Mouse (Mus musculus): ENCODE measurements around the gene Il20rb. TPM values are rescaled to one million over a fixed set of nuclear protein-coding genes. Genes with fewer than 3 reads are reported as not detected.

Il20rb gene
- polyA plus RNA-seq, 1 experiment from 2014 or later, result 1.1 TPM

DNA sequence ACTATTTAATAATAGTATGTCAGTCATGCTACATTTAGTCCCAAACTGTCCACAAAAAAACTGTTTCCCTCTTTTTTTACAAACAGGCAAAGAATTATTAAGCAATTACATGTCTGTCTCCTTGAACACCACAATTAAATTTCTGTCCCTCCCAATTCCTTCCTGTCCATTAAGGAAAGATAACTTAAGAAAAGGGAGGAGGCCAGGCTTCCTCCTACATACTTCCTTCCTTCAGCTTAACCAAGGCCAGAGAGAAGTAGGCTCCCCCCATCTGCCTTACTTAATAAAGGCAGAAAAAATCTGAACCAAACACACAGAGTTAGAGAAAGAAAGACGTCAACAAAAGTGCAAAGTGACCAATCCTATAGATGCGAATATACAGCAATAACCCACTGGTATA lies 21.0 kb upstream of the Il20rb start:
- no peak overlapping the region for H3K27ac ChIP-seq (ENCODE audit: low read length)

DNA sequence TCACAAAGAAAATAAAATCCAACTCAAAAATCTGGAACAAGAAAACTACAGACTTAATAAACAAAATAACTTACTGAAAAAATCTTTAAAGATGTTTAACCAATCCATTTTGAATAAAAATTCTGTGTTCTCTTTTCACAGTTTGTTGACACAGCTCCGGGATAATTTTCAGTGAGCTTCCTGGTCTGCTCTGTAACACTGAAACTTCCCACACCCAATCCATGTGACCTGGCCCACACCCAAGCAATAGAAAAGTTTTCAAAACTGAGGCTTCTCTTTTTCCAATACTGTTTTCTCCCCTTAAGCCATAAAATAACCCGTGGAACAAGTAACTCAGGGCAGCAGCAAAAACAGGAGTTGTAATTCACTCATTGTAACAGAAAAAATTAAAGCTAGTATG lies 20.1 kb upstream of the Il20rb start:
- Histone ChIP-seq H3K36me3 (ENCODE audit: control insufficient read depth, insufficient read depth, low read length) (no peaks in the 10 kb centered on the region), H3K27me3 (replicated peaks; ENCODE audit: control insufficient read depth, insufficient read depth, low read length) (no peaks in the 10 kb centered on the region), H3K9me3 (ENCODE audit: control insufficient read depth, low read length) (no peaks in the 10 kb centered on the region), H3K4me3 (ENCODE audit: low read length) (no peak overlapping the region), H3K4me1 (ENCODE audit: control insufficient read depth, insufficient read depth, low read length) (no peaks in the 10 kb centered on the region), H3K27ac (ENCODE audit: low read length) (no peak overlapping the region), H3K9ac (ENCODE audit: low read depth, low read length) (no peak overlapping the region), H3K4me2 (ENCODE audit: low read depth, low read length) (no peak overlapping the region)
- ATAC-seq, result peak; percentile 90
- 29% methylated on average over 2 of the region's 2 CpGs for WGBS

More for the DNA sequence above, 21.0 kb upstream of the Il20rb start:
- no peak for ATAC-seq
- Histone ChIP-seq H3K4me2 (ENCODE audit: low read depth, low read length) (no peak overlapping the region), H3K9me3 (ENCODE audit: control insufficient read depth, low read length) (no peaks in the 10 kb centered on the region), H3K4me1 (ENCODE audit: control insufficient read depth, insufficient read depth, low read length) (no peaks in the 10 kb centered on the region), H3K9ac (ENCODE audit: low read depth, low read length) (no peak overlapping the region), H3K36me3 (ENCODE audit: control insufficient read depth, insufficient read depth, low read length) (no peaks in the 10 kb centered on the region), H3K4me3 (ENCODE audit: low read length) (no peak overlapping the region), H3K27me3 (replicated peaks; ENCODE audit: control insufficient read depth, insufficient read depth, low read length) (no peaks in the 10 kb centered on the region)
- 90% methylated on average over 2 of the region's 2 CpGs for WGBS

DNA sequence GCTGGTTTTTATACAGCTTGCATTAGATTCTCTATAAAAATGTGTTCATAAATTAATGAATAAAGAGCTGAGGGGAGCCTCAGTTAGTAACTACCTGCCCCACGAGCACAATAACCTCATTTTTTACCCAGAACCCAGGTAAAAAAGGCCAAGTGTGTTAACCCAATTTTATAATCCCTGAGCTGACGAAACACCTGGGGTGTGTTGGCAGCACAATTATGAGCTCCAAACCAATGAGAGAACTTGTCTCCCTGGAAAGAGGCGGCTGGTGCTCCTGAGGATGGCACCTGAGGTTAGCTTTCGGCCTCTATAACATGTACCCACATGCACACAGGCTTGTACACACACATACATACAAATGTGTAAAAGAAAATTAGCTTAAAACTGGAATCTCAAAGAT lies 18.9 kb upstream of the Il20rb start:
- Histone ChIP-seq H3K4me2 (ENCODE audit: low read depth, low read length) (peak overlapping the region; percentile 37), H3K9ac (ENCODE audit: low read depth, low read length) (no peak overlapping the region), H3K27ac (ENCODE audit: low read length) (no peak overlapping the region), H3K27me3 (replicated peaks; ENCODE audit: control insufficient read depth, insufficient read depth, low read length) (no peaks in the 10 kb centered on the region), H3K4me1 (ENCODE audit: control insufficient read depth, insufficient read depth, low read length) (no peaks in the 10 kb centered on the region), H3K4me3 (ENCODE audit: low read length) (peak overlapping the region; percentile 28), H3K9me3 (ENCODE audit: control insufficient read depth, low read length) (no peaks in the 10 kb centered on the region), H3K36me3 (ENCODE audit: control insufficient read depth, insufficient read depth, low read length) (no peaks in the 10 kb centered on the region)
- ATAC-seq, result no peak
- 87% methylated on average over 4 of the region's 4 CpGs for WGBS

DNA sequence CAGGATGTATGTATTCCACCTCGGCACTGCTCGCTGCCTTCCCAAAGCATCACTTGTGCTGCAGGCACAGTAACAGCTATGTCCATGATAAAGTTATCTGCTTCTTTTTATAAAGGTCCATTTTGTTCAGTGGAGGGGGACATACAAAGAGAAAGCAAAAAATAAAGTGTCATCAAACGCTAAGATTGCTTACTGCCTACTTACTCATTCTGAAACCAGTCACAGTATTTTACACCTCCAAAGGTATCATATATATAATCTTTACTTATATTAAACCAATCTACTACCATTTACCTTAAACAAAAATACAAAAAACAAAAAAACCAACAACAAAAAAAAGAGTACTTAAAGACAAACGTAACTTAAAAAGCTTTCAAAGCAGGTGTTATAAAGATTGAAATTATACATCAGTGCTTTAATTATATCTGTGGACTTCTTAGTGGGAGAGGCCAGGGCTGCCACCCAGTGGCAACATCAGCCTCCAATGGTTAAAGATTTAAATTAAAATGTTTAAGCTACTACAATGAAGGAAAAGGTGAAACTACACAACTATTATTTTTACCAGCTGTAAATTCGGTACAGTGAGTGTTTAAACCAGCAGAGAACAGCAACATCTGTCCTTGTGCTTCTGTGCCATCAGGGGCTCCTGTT lies 7.1 kb upstream of the Il20rb start:
- Histone ChIP-seq H3K4me1 (ENCODE audit: control insufficient read depth, insufficient read depth, low read length) (peaks cover 3% of the 10 kb centered on the region; the same call in 1 of the 2 replicates), H3K36me3 (ENCODE audit: control insufficient read depth, insufficient read depth, low read length) (no peaks in the 10 kb centered on the region; the same call in 1 of the 2 replicates), H3K9ac (ENCODE audit: low read depth, low read length) (no peak overlapping the region), H3K27me3 (replicated peaks; ENCODE audit: control insufficient read depth, insufficient read depth, low read length) (no peaks in the 10 kb centered on the region), H3K4me2 (ENCODE audit: low read depth, low read length) (no peak overlapping the region), H3K9me3 (ENCODE audit: control insufficient read depth, low read length) (no peaks in the 10 kb centered on the region), H3K4me3 (ENCODE audit: low read length) (no peak overlapping the region), H3K27ac (ENCODE audit: low read length) (no peak overlapping the region)
- ATAC-seq, result no peak
- WGBS, result 87% methylated on average over 5 of the region's 5 CpGs

DNA sequence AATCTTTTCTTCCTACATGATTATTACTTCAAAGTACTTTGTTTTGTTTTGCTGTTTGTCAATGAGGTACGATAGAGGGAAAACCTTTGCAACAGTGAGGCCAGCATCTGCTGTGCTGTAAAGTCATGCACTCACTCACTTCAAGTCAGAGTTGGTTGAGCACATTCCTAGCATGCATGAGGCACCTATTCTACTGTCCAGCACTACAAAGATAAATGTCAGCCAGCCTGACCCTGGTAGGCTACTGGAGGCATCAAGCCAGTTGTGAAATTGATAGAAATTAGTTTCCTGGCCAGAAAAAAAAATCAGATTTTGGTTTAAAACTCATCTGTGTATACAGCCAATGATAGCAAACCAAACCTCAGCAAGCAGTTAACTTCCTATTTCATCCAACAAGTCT lies 4.8 kb upstream of the Il20rb start:
- Histone ChIP-seq H3K36me3 (ENCODE audit: control insufficient read depth, insufficient read depth, low read length) (no peaks in the 10 kb centered on the region), H3K4me3 (ENCODE audit: low read length) (no peak overlapping the region), H3K4me2 (ENCODE audit: low read depth, low read length) (no peak overlapping the region), H3K4me1 (ENCODE audit: control insufficient read depth, insufficient read depth, low read length) (peaks cover 12% of the 10 kb centered on the region; the same call in 1 of the 2 replicates), H3K9me3 (ENCODE audit: control insufficient read depth, low read length) (no peaks in the 10 kb centered on the region), H3K9ac (ENCODE audit: low read depth, low read length) (no peak overlapping the region), H3K27ac (ENCODE audit: low read length) (no peak overlapping the region), H3K27me3 (replicated peaks; ENCODE audit: control insufficient read depth, insufficient read depth, low read length) (no peaks in the 10 kb centered on the region)
- WGBS, result 90% methylated on average over 1 of the region's 1 CpGs
- ATAC-seq, result no peak

DNA sequence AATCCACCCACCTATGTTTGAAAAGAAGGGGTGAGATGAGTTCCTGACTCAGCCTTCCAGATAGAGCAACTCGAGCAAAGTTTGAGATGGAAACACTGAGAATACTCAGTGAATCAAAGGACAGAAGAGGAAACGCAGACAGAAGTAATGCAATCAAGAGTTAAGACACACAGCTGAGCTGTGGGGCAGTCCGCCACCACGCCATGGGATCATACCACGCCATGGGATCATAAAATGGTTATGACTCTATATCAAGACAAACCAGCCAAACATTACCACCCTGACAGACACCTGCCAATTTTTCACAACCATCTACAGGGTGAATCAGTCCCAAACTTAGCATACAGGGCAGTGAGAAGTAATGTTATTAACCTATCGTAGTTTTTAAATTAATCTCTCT lies 2.4 kb upstream of the Il20rb start:
- Histone ChIP-seq H3K4me1 (ENCODE audit: control insufficient read depth, insufficient read depth, low read length) (peaks cover 12% of the 10 kb centered on the region; the same call in 1 of the 2 replicates), H3K9ac (ENCODE audit: low read depth, low read length) (no peak overlapping the region), H3K9me3 (ENCODE audit: control insufficient read depth, low read length) (no peaks in the 10 kb centered on the region), H3K27me3 (replicated peaks; ENCODE audit: control insufficient read depth, insufficient read depth, low read length) (no peaks in the 10 kb centered on the region), H3K4me2 (ENCODE audit: low read depth, low read length) (no peak overlapping the region), H3K36me3 (ENCODE audit: control insufficient read depth, insufficient read depth, low read length) (no peaks in the 10 kb centered on the region), H3K4me3 (ENCODE audit: low read length) (no peak overlapping the region), H3K27ac (ENCODE audit: low read length) (peak overlapping the region; percentile 29; the same call in 1 of the 2 replicates)
- ATAC-seq, result peak; percentile 56
- WGBS, result 71% methylated on average over 6 of the region's 6 CpGs

DNA sequence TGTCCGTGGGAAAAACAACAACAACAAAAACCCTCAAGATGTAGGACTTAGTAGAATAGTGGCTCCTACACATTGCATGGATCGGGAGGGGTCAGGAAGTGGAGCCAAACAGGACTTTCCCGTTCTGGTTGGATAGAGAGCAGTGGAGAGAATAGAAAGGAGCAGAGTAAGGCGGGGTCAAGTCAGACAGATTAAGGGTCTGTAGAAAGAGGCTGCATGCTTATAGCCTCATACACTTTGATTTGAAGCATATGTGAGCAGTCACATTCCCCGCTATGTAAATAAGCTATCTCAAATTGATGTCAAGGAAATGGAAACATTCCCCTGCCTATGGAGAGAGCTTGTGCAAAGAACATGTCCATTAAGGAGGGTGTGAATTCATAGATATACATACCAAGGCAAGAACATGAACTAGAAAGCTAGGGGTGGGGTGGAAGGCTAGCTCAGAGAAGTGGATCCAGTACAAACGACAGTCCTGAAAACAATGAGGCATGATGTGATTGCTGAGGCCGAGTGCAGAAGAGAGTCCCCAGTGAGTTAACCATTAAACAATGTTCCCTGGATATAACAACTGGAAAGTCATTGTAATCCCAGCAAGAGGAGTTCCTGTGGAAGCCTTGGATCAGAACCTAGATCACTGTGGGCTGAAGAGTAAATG lies 1.6 kb upstream of the Il20rb start:
- H3K4me3 ChIP-seq (ENCODE audit: low read length), result no peak overlapping the region
- H3K4me1 ChIP-seq (ENCODE audit: control insufficient read depth, insufficient read depth, low read length), result peaks cover 12% of the 10 kb centered on the region; the same call in 1 of the 2 replicates
- no peak overlapping the region for H3K9ac ChIP-seq (ENCODE audit: low read depth, low read length)
- H3K27ac ChIP-seq (ENCODE audit: low read length), result 0 out of 2 replicates have a peak overlapping the region, but pooled peaks have one; percentile 29
- H3K36me3 ChIP-seq (ENCODE audit: control insufficient read depth, insufficient read depth, low read length), result no peaks in the 10 kb centered on the region
- H3K4me2 ChIP-seq (ENCODE audit: low read depth, low read length), result no peak overlapping the region
- 51% methylated on average over 7 of the region's 7 CpGs for WGBS
- H3K27me3 ChIP-seq (replicated peaks; ENCODE audit: control insufficient read depth, insufficient read depth, low read length), result no peaks in the 10 kb centered on the region
- peak; percentile 85 for ATAC-seq
- no peaks in the 10 kb centered on the region for H3K9me3 ChIP-seq (ENCODE audit: control insufficient read depth, low read length)

DNA sequence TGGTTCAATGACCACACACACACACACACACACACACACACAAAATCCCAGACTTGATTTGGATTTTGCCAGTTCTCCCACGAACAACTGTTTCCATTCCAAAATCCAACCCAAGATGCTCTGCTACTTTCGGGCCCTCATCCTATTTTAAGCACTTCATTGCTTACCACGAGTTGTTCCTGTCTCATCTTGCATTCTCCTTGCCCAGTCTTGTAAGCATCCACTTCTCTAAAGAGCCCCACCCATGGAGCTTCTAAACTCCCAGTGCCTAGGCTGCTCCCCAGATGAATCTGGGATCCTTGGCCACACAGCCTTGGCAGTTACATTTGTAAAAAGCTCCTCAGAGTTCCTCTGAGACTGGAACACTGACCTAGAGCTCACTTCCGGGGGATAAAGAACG lies 3.3 kb downstream of the Il20rb start:
- H3K4me3 ChIP-seq (ENCODE audit: low read length), result no peak overlapping the region
- ATAC-seq, result no peak
- H3K27ac ChIP-seq (ENCODE audit: low read length), result no peak overlapping the region
- H3K27me3 ChIP-seq (replicated peaks; ENCODE audit: control insufficient read depth, insufficient read depth, low read length), result no peaks in the 10 kb centered on the region
- no peak overlapping the region for H3K9ac ChIP-seq (ENCODE audit: low read depth, low read length)
- no peaks in the 10 kb centered on the region for H3K9me3 ChIP-seq (ENCODE audit: control insufficient read depth, low read length)
- WGBS, result 86% methylated on average over 5 of the region's 5 CpGs
- peaks cover 5% of the 10 kb centered on the region; the same call in 1 of the 2 replicates for H3K4me1 ChIP-seq (ENCODE audit: control insufficient read depth, insufficient read depth, low read length)
- H3K36me3 ChIP-seq (ENCODE audit: control insufficient read depth, insufficient read depth, low read length), result no peaks in the 10 kb centered on the region
- no peak overlapping the region for H3K4me2 ChIP-seq (ENCODE audit: low read depth, low read length)

DNA sequence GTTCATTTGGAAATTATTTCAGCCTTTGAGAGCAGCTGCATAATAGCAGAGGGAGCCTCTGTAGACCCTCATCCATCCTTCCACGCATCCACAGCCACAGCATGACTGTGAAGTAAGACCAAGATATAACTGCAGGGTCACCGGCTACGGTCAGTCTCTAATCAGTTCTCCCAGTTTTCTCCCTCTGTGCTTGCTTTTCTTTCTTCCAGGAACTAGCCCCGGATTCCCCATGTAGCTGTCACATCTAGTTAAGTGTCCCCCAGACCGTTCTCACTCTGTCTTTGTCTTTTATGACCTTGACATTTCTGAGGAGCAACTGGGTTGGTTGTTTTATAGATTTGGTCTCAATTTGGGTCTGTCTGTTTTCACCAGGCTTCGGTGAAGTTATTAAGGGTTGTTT lies 5.0 kb downstream of the Il20rb start:
- whole genome bisulfite sequencing, result 73% methylated on average over 6 of the region's 6 CpGs
- no peak for ATAC-seq

More for the DNA sequence above, 5.0 kb downstream of the Il20rb start:
- H3K36me3 ChIP-seq (ENCODE audit: control insufficient read depth, insufficient read depth, low read length), result no peaks in the 10 kb centered on the region
- no peaks in the 10 kb centered on the region for H3K4me1 ChIP-seq (ENCODE audit: control insufficient read depth, insufficient read depth, low read length)
- no peak overlapping the region for H3K4me3 ChIP-seq (ENCODE audit: low read length)
- H3K27ac ChIP-seq (ENCODE audit: low read length), result no peak overlapping the region
- H3K4me2 ChIP-seq (ENCODE audit: low read depth, low read length), result no peak overlapping the region
- H3K27me3 ChIP-seq (replicated peaks; ENCODE audit: control insufficient read depth, insufficient read depth, low read length), result no peaks in the 10 kb centered on the region
- H3K9ac ChIP-seq (ENCODE audit: low read depth, low read length), result no peak overlapping the region
- H3K9me3 ChIP-seq (ENCODE audit: control insufficient read depth, low read length), result no peaks in the 10 kb centered on the region
